Mouse (Mus musculus) liver, postnatal 0 days (tissue): ENCODE data around the gene Ntsr1. TPM values are rescaled to one million over a fixed set of nuclear protein-coding genes. Genes with fewer than 3 reads are reported as not detected.

Experiments used
- ATAC-seq: fragments of 200-750 bp; cut with Nextera tagmentation; 2 replicates; pipeline ENCODE4 v1.8.0; 2017; ENCODE audit warnings: mild to moderate bottlenecking, moderate library complexity
- DNase-seq: peaks from one replicate; pipeline ENCODE4 v3.0.0-alpha.2; 2016
- H3K27ac ChIP-seq: fragments of 300-500 bp; sonication (generic); 2 replicates; pipeline ENCODE4 v1.5.1; 2014; ENCODE audit warnings: antibody characterized with exemption, moderate library complexity, mild to moderate bottlenecking, low read depth
- H3K27me3 ChIP-seq: fragments of 300-500 bp; sonication (generic); 2 replicates; pipeline ENCODE4 v1.6.1; 2014; ENCODE audit warnings: low read length, control low read depth, mixed read lengths; ENCODE audit not compliant: insufficient read depth
- H3K36me3 ChIP-seq: fragments of 300-500 bp; sonication (generic); replicated peaks from 2 replicates; pipeline ENCODE4 v1.6.1; 2014; ENCODE audit warnings: mild to moderate bottlenecking, control low read depth, low read length, moderate library complexity, mixed read lengths; ENCODE audit not compliant: insufficient read depth
- H3K4me1 ChIP-seq: fragments of 300-500 bp; sonication (generic); 2 replicates; pipeline ENCODE4 v1.6.1; 2014; ENCODE audit warnings: antibody characterized with exemption, mild to moderate bottlenecking, control low read depth; ENCODE audit not compliant: insufficient read depth
- H3K4me2 ChIP-seq: fragments of 300-500 bp; sonication (generic); 2 replicates; pipeline ENCODE4 v1.6.1; 2014; ENCODE audit warnings: low read depth, mild to moderate bottlenecking, low read length, moderate library complexity, mixed read lengths
- H3K4me3 ChIP-seq: fragments of 300-500 bp; sonication (generic); 2 replicates; pipeline ENCODE4 v1.5.1; 2014; ENCODE audit warnings: low read depth, low read length
- H3K9ac ChIP-seq: fragments of 300-500 bp; sonication (generic); replicated peaks from 2 replicates; pipeline ENCODE4 v1.6.1; 2014; ENCODE audit warnings: mild to moderate bottlenecking, moderate library complexity
- H3K9me3 ChIP-seq: fragments of 300-500 bp; sonication (generic); 2 replicates; pipeline ENCODE4 v1.6.1; 2016; ENCODE audit warnings: mild to moderate bottlenecking, control low read depth, low read length, mixed read lengths
- CTCF ChIP-seq: sonication (generic); IDR thresholded peaks from 2 replicates; pipeline ENCODE4 v1.5.1; 2016; ENCODE audit warnings: antibody characterized with exemption, low read depth
- EP300 ChIP-seq: IDR thresholded peaks from 2 replicates; pipeline ENCODE4 v1.6.1; 2016; ENCODE audit warnings: antibody characterized with exemption, low read depth, mild to moderate bottlenecking
- WGBS: fragments of 180-500 bp; shearing (Covaris S2); extraction: QIAGEN DNeasy Blood & Tissue Kit; methylation state at CpG from one replicate; pipeline ENCODE4 v1.1.7; 2014; ENCODE audit not compliant: insufficient replicate concordance; 5-methylcytosine and 5-hydroxymethylcytosine counted together
- polyA plus RNA-seq: library from polyadenylated mRNA; unstranded; fragments of >200 nt; fragmentation: Nextera tagmentation; extraction: Ambion mirVana; gene quantifications from 2 replicates; pipeline ENCODE4 v1.2.1, GENCODE M21; 2015

Ntsr1 gene
- polyA plus RNA-seq, 1 experiment from 2014 or later: not detected

DNA sequence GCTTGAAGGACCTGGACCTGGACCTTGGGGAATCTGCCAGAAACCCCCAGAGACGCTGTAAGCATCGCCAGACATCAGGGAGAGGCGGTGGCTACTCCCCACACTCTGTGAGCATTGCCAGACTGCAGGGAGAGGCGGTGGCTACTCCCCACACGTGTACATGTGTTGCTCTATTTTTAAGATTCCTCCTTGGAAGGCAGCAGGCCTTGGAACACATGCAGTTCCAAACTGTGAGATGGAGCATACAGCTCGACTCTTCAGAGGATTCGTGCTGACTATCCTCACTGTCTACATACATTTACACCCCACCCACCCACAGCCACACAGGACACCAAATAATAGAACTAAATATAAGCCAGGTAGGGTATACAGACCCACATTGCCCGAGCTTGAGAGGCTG lies 3.9 kb upstream of the Ntsr1 start:
- Histone ChIP-seq H3K27ac (no peak overlapping the region), H3K9me3 (no peaks in the 10 kb centered on the region), H3K27me3 (peaks cover 28% of the 10 kb centered on the region), H3K4me3 (no peak overlapping the region), H3K4me1 (no peaks in the 10 kb centered on the region), H3K36me3 (no peaks in the 10 kb centered on the region), H3K9ac (no peak overlapping the region), H3K4me2 (no peak overlapping the region)
- no peak for TF ChIP-seq CTCF
- TF ChIP-seq EP300: no peak
- DNase-seq: no peak
- ATAC-seq: no peak
- WGBS: 66% methylated on average over 8 of the region's 8 CpGs

- Histone ChIP-seq H3K9ac (no peak overlapping the region), H3K4me1 (no peaks in the 10 kb centered on the region), H3K36me3 (no peaks in the 10 kb centered on the region), H3K9me3 (no peaks in the 10 kb centered on the region), H3K27me3 (peaks cover 28% of the 10 kb centered on the region), H3K27ac (no peak overlapping the region), H3K4me3 (no peak overlapping the region), H3K4me2 (no peak overlapping the region)
- no peak for ATAC-seq
- no peak for TF ChIP-seq EP300
- no peak for TF ChIP-seq CTCF
- 35% methylated on average over 13 of the region's 13 CpGs for WGBS
- no peak for DNase-seq
Observed at GRCm38 (mm10) chr2:180500726-180501125, 950 bp downstream of the Ntsr1 start.

DNA sequence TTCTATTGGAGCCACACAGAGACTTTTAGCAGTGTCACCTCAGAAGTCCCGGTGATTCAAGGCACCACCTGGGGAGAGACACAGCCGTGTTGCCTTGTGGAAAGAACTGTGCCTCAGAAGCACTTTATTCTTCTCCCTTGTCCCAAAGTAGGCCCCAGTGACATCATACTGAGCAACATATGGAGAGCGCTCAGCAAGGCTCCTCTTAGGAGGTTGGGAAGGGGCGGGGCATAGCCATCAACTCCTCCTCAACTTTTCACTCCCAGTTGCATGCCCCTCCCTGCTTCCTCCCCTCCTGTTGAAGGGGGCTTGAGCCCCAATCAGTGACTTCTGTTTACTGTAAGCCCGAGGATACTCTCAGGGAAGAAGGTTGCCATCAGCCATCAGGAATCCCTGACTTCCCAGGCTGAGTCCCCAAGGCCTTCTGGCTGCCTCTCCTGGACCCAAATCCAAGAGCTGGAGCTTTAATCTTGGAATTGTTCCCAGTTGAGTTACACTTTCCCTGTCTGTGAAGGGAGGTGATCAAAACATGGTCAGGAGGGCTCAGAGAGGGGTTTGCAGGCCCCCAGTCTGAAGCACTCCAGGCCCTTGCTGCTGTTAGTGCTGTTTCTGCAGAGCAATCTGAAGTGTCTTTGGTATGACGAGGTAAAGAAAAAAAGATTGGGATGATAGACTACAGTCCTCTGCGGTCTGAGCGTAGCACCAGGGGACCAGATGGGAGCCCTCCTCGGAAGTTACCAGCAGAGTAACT lies 1.6 kb downstream of the Ntsr1 start:
- Histone ChIP-seq H3K9me3 (no peaks in the 10 kb centered on the region), H3K27me3 (peaks cover 28% of the 10 kb centered on the region), H3K4me3 (no peak overlapping the region), H3K4me1 (no peaks in the 10 kb centered on the region), H3K36me3 (no peaks in the 10 kb centered on the region), H3K9ac (no peak overlapping the region), H3K27ac (no peak overlapping the region), H3K4me2 (no peak overlapping the region)
- no peak for TF ChIP-seq EP300
- no peak for TF ChIP-seq CTCF
- 36% methylated on average over 9 of the region's 9 CpGs for WGBS
- DNase-seq (no peak), ATAC-seq (no peak)

- H3K4me2 ChIP-seq: no peak overlapping the region
- 83% methylated on average over 5 of the region's 5 CpGs for WGBS
- no peaks in the 10 kb centered on the region for H3K36me3 ChIP-seq
- H3K9ac ChIP-seq: no peak overlapping the region
- 0 out of 2 replicates have a peak, but pooled peaks cover 3% of the 10 kb centered on the region for H3K27me3 ChIP-seq
- ATAC-seq (no peak), DNase-seq (no peak)
- H3K4me1 ChIP-seq: no peaks in the 10 kb centered on the region
- no peak for TF ChIP-seq EP300
- TF ChIP-seq CTCF: no peak
- no peaks in the 10 kb centered on the region for H3K9me3 ChIP-seq
- H3K27ac ChIP-seq: no peak overlapping the region
- no peak overlapping the region for H3K4me3 ChIP-seq
Observed at GRCm38 (mm10) chr2:180506281-180506680, 6.5 kb downstream of the Ntsr1 start.

DNA sequence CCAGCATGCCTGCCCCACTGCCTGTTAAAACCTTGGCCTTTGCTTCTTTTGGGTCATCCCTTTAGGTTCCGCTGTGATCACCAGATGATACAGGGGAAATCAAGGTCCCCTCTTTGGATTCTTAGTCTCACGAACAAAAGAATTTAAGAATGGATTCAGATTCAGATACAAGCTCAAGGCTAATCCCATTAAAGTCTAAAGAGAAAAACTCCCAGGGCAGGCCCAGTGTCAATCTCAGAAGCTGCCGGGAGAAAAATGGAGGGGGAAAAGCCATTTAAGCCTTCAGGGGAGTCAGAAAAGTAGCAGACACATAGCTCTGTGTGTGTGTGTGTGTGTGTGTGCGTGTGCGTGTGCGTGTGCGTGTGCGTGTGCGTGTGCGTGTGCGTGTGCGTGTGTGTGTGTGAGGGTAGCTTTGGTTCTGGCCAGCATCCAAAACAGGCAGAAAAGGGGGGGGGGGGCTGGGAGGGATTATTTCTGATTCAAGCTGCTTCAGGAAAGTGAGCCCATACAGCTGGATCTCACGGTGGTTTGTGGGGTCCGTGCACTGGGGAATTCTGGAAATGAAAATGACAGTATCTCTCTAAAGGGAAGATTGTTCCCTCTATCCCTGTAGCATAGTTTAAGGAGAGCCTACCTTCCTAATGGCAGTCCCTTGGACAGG lies 8.8 kb downstream of the Ntsr1 start:
- Histone ChIP-seq H3K4me3 (no peak overlapping the region), H3K4me1 (no peaks in the 10 kb centered on the region), H3K9me3 (no peaks in the 10 kb centered on the region), H3K27me3 (0 out of 2 replicates have a peak, but pooled peaks cover 3% of the 10 kb centered on the region), H3K27ac (no peak overlapping the region), H3K4me2 (no peak overlapping the region), H3K9ac (no peak overlapping the region), H3K36me3 (no peaks in the 10 kb centered on the region)
- 82% methylated on average over 14 of the region's 14 CpGs for WGBS
- TF ChIP-seq EP300 (no peak), CTCF (no peak)
- no peak for ATAC-seq
- no peak for DNase-seq

DNA sequence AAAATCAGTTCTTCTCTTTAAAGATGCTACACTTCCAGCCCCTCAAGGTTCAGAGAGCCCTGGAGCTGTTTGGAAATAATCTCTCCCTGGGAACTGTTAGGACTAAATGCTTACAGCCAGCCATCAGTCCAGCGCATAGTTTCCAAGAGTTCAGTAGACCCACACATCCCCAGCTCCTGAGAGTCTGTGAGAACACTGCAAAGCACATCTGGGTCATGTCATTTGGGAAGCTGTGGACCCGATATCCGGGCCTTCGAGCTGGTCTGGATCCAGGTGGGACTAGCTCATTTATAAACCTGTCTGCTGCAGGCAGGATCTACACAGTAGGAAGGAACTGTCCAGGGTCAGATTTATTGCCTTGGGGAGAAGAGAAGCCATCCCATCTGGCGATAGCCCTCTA lies 11.1 kb downstream of the Ntsr1 start:
- no peak for DNase-seq
- no peaks in the 10 kb centered on the region for H3K4me1 ChIP-seq

More for the DNA sequence above, 11.1 kb downstream of the Ntsr1 start:
- Histone ChIP-seq H3K4me3 (no peak overlapping the region), H3K27ac (no peak overlapping the region), H3K9me3 (no peaks in the 10 kb centered on the region), H3K9ac (no peak overlapping the region), H3K27me3 (0 out of 2 replicates have a peak, but pooled peaks cover 3% of the 10 kb centered on the region), H3K36me3 (no peaks in the 10 kb centered on the region), H3K4me2 (no peak overlapping the region)
- 70% methylated on average over 5 of the region's 5 CpGs for WGBS
- no peak for TF ChIP-seq CTCF
- no peak for TF ChIP-seq EP300
- ATAC-seq: no peak
